Mouse (Mus musculus) erythroblast, adult 5-6 weeks (primary cell): ENCODE results near the gene Itpkc. TPM values are rescaled to one million over a fixed set of nuclear protein-coding genes. Genes with fewer than 3 reads are reported as not detected.
A peak's percentile ranks its signal among the peaks of the same experiment; 100 is the strongest.

Experiments used
- ATAC-seq: replicated peaks from 2 replicates; pipeline ENCODE4 v1.8.0; 2016; ENCODE audit warnings: moderate number of reproducible peaks, mild to moderate bottlenecking, moderate TSS enrichment, inconsistent platforms; ENCODE audit not compliant: poor library complexity, low FRiP score, severe bottlenecking
- total RNA-seq, 2 experiments: library from RNA; stranded (forward) in 1 of 2; stranded (reverse) in 1 of 2; fragments of 150-400 nt in 1 of 2; fragments of 200-764, 138-1000 nt in 1 of 2; gene quantifications; 2 replicates each; pipeline versions ENCODE4 v1.2.3 to v1.2.4; 2015 to 2017; ENCODE audit warnings: low replicate concordance in 2 of 2

The Itpkc gene
- total RNA-seq, 2 experiments from 2014 or later = 0.60 to 2.3 TPM

- ATAC-seq = no peak
These were observed 31.3 kb downstream of the Itpkc start for GRCm38 (mm10) chr7:27197136-27197535.

- ATAC-seq = peak; percentile 96
These were observed 32.5 kb downstream of the Itpkc start, which contains the start of the genes BC024978 and Snrpa for GRCm38 (mm10) chr7:27195681-27196611. TSS of gene BC024978 (plus strand) at chr7:27195781. TSS of gene Snrpa (minus strand) at chr7:27196271.

DNA sequence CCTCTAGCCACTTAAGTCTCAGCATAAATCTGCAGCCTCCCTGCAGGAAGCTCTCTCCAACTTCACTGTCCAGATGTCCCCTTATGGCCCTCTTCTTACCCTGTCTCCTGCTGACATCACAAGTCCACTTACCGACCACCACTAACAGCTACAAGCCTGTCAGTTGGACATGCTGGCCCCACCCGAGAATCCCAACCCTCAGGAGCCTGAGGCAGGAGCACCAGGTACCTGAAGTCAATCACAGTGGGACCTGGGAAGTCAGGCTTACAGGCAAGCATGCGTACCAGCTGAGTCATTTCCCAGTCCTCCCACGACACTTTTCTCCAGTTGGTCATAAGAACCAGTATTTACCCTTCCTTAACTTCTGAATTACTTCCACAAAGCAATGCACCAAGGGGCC is 34.7 kb downstream of the Itpkc start:
- ATAC-seq = no peak

DNA sequence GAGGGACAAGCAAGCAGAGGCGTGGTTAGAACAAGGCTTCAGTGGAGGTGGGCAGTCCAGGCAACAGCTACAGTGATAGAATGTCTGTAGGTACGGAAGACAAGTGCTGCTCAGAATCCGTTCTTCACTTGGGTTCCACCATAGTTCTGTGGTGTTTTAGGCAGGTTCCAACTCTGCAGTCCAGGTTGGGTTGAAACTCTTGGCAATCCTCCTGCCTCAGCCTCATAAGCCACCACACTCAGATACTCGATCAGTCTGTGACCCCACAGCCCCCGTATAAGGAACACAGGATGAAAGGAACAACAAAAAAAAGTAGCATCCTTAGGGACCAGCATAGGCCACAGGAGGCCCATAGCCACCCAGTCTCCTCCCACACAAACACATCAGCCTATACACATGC is 36.0 kb downstream of the Itpkc start:
- ATAC-seq = no peak

GRCm38 (mm10) chr7:27189271-27189931 is 39.1 kb downstream of the Itpkc start:
- ATAC-seq = peak; percentile 33; the same call in 1 of the 2 replicates

GRCm38 (mm10) chr7:27185986-27186385 is 42.5 kb downstream of the Itpkc start:
- ATAC-seq = no peak

DNA sequence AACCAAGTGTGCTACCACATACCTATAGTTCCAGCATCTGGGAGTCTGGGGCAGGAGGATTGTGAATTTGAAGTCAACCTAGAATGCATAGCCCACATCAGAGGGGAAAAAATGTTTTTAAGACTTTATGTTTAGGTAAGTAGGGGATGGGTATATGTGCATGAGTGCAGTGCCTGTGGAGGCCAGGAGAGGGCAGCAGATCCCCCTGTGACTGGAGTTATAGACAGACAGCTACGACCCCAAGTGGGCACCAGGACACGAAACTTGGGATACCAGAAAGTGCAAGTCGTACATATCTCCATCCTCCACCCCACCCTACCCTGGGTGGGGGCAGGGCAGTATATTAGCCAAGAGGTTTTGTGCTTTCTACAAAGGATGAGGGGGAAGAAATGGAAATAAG is 43.5 kb downstream of the Itpkc start:
- ATAC-seq = peak; percentile 73

DNA sequence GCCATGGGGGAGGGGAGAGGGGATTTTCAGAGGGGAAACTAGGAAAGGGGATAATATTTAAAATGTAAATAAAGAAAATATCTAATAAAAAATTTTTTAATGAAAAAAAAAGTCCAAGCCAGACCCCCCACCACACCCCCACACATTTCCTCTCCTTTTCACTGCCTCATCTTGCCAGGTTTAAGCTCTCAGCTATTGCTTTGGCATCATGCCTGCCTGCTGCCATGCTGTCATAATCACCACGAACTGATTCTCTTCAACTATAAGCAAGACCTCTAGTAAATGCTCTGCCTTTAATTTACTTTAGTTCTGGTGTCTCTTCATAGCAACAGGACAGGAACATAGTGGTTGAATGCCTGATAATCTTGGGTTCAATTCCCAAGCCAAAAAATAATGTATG is 46.0 kb downstream of the Itpkc start:
- ATAC-seq = no peak

GRCm38 (mm10) chr7:27180837-27181695 is 47.4 kb downstream of the Itpkc start, which contains the start of the genes Gm21983 and Mia:
TSS of gene Gm21983 (minus strand) at chr7:27181086.
TSS of gene Mia (minus strand) at chr7:27181157.
- ATAC-seq = no peak

DNA sequence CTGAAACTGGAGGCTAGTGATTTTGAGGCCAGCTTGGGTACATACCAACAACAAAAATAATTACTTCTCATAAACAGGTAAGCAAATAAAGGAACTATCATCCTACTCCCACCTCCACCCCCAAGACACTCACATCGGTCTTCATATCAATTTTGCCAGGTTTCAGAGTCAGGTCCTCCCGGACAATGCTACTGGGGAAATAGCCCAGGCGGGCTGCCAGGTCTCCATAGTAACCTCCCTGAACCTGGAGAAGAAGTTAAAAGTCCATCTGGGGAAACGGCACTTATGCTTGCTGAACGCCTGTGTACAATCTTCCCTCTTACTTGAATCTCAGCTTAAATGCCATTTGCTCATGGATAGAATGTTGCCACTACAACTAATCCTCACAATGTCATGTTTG is 48.4 kb downstream of the Itpkc start:
- no peak for ATAC-seq

GRCm38 (mm10) chr7:27179217-27179918 is 49.1 kb downstream of the Itpkc start:
- no peak for ATAC-seq

DNA sequence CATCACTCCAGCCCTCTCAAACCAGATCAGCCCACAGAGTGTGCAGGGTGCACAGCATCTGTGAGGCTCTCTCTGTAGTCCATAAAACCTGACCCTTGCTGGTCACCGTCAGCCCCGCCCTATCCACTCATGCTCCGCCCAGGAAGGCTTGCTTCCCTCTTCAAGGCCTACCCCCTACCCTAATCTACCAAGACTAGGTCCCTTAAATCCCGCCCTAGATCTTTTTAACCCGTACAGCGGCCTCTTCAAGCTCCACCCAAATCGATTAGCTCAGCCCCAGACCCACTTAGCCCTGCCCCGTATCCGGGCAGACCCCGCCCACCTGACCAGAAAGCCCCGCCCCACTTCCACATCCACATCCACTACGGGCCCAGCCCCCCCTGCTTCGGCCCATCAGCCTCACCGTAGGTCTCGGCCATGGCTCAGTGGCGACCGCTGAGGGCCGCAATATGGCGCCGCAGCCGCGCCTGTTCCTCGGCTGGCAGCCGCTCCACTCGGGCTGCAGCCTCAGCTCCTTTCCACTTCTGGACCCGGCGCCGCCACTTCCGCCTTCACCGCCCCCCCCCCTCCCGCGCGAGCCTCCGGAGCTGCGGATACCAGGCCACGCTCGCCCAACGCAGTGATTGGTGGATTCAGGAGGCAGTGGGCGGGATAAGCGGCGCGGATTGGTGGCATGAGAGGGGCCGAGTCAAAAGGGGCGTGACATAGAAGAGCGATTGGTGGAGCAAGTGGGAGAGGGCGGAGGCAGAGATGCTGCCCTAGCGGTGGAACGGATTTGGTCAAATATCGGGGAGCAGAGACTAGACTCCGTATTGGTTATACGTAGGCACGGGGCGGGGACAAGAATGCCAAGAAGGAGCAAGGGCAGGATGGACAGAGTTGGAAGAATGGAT is 49.9 kb downstream of the Itpkc start, which contains the start of gene Rab4b:
Rab4b (minus strand) TSS at position 573 of the 893 bp plus-strand sequence.
- ATAC-seq = peak; percentile 96

GRCm38 (mm10) chr7:27177942-27178323 is 50.5 kb downstream of the Itpkc start:
- 0 out of 2 replicates have a peak, but pooled peaks have one; percentile 0 for ATAC-seq

GRCm38 (mm10) chr7:27174896-27175295 is 53.6 kb downstream of the Itpkc start:
- no peak for ATAC-seq

- no peak for ATAC-seq
These were observed 54.0 kb downstream of the Itpkc start for GRCm38 (mm10) chr7:27174496-27174895.

GRCm38 (mm10) chr7:27170981-27171380 is 57.5 kb downstream of the Itpkc start:
- no peak for ATAC-seq

- no peak for ATAC-seq
These were observed 60.1 kb downstream of the Itpkc start for GRCm38 (mm10) chr7:27168371-27168770.

- ATAC-seq = no peak
These were observed 60.9 kb downstream of the Itpkc start for GRCm38 (mm10) chr7:27167475-27168094.
